Mouse (Mus musculus) ES-E14 (cell line): ENCODE results near the gene Chia1. TPM values are rescaled to one million over a fixed set of nuclear protein-coding genes. Genes with fewer than 3 reads are reported as not detected.
"Not testable (repeated sequence)": the region's sequence is repeated elsewhere in the genome, so short reads cannot be mapped to it uniquely, and the experiment has no call there.

ENCODE experiments used
- DNase-seq: peaks from one replicate; pipeline ENCODE4 v3.0.0-alpha.2; 2013; ENCODE audit warnings: low read depth, low spot score
- H3K27ac ChIP-seq: 2 replicates; pipeline ENCODE4 v1.5.1; 2012; ENCODE audit warnings: low read depth, mild to moderate bottlenecking, low read length, moderate library complexity, mixed read lengths; ENCODE audit not compliant: poor library complexity, insufficient read depth, severe bottlenecking
- H3K36me3 ChIP-seq: 2 replicates; pipeline ENCODE4 v1.6.1; 2012; ENCODE audit warnings: mild to moderate bottlenecking, low read length, moderate library complexity, mixed read lengths; ENCODE audit not compliant: control insufficient read depth, poor library complexity, insufficient read depth, severe bottlenecking
- H3K4me1 ChIP-seq, 2 experiments: fragments of 150-350 bp in 1 of 2; sonication (generic) in 1 of 2; 2 replicates each; pipeline ENCODE4 v1.6.1; 2012; ENCODE audit warnings: low read length in 2 of 2, mild to moderate bottlenecking in 1 of 2, mixed read lengths in 1 of 2; ENCODE audit not compliant: control insufficient read depth in 2 of 2, insufficient read depth in 2 of 2, poor library complexity in 1 of 2
- H3K4me3 ChIP-seq, 2 experiments: fragments of 150-350 bp in 1 of 2; sonication (generic) in 1 of 2; 2 replicates each; pipeline ENCODE4 v1.5.1; 2012; ENCODE audit warnings: low read length in 2 of 2, low read depth in 1 of 2, mild to moderate bottlenecking in 1 of 2, mixed read lengths in 1 of 2; ENCODE audit not compliant: insufficient read depth in 1 of 2, poor library complexity in 1 of 2, severe bottlenecking in 1 of 2
- H3K9ac ChIP-seq: 2 replicates; pipeline ENCODE4 v1.6.1; 2012; ENCODE audit warnings: low read depth, mild to moderate bottlenecking, low read length, mixed read lengths; ENCODE audit not compliant: poor library complexity, insufficient read depth, severe bottlenecking
- H3K9me3 ChIP-seq: fragments of 150-350 bp; sonication (generic); 2 replicates; pipeline ENCODE4 v1.6.1; 2012; ENCODE audit warnings: low read depth, mild to moderate bottlenecking, low read length; ENCODE audit not compliant: control insufficient read depth, insufficient read depth
- CHD2 ChIP-seq: IDR thresholded peaks from 2 replicates; pipeline ENCODE4 v1.6.1; 2014; ENCODE audit warnings: mild to moderate bottlenecking, low read depth, low read length, inconsistent platforms
- HCFC1 ChIP-seq: IDR thresholded peaks from 2 replicates; pipeline ENCODE4 v1.6.1; 2012; ENCODE audit warnings: low read length, inconsistent platforms, borderline replicate concordance; ENCODE audit not compliant: insufficient read depth
- MAFK ChIP-seq: IDR thresholded peaks from 2 replicates; pipeline ENCODE4 v1.6.1; 2014; ENCODE audit warnings: mild to moderate bottlenecking, low read depth, low read length, inconsistent platforms; ENCODE audit not compliant: insufficient read depth
- ZC3H11A ChIP-seq: IDR thresholded peaks from 2 replicates; pipeline ENCODE4 v1.6.1; 2012; ENCODE audit warnings: low read depth, mild to moderate bottlenecking, inconsistent platforms, low read length, borderline replicate concordance
- ZNF384 ChIP-seq: IDR thresholded peaks from 2 replicates; pipeline ENCODE4 v1.6.1; 2012; ENCODE audit warnings: low read depth, low read length, inconsistent platforms
- in situ Hi-C, 2 experiments: fragments of 600-800 bp; cut with MboI; formaldehyde crosslinking; loops; one replicate each; pipeline ENCODE4 v1.15.1; 2025; ENCODE audit warnings: low sequenced_read_pairs in 2 of 2, inconsistent platforms in 1 of 2; ENCODE audit not compliant: unreplicated experiment in 2 of 2
- total RNA-seq: library from RNA; depleted of rRNA; stranded (reverse); fragments of 300-350 nt; gene quantifications from 2 replicates; pipeline ENCODE4 v1.2.3, GENCODE M21; 2012; rRNA removed

Chia1 gene
- total RNA-seq, 1 experiment: not detected

GRCm38 (mm10) chr3:106170522-106171053 is 57.6 kb downstream of the Chia1 start:
- Histone ChIP-seq H3K9me3 (no peaks in the 10 kb centered on the region), H3K4me3 (no peak overlapping the region), H3K36me3 (no peaks in the 10 kb centered on the region), H3K4me1 (no peaks in the 10 kb centered on the region), H3K27ac (no peak overlapping the region), H3K9ac (no peak overlapping the region)
- no peak for DNase-seq
- TF ChIP-seq HCFC1: no peak
- no peak for TF ChIP-seq MAFK
- no peak for TF ChIP-seq ZC3H11A
- no peak for TF ChIP-seq ZNF384
- TF ChIP-seq CHD2: no peak
- in situ Hi-C loops: no loop called here

GRCm38 (mm10) chr3:106171135-106171731 is 58.2 kb downstream of the Chia1 start:
- TF ChIP-seq CHD2 (no peak), ZC3H11A (no peak), HCFC1 (no peak), ZNF384 (no peak), MAFK (no peak)
- H3K36me3 ChIP-seq: no peaks in the 10 kb centered on the region
- H3K9me3 ChIP-seq: no peaks in the 10 kb centered on the region
- no peak overlapping the region for H3K4me3 ChIP-seq
- no peak overlapping the region for H3K27ac ChIP-seq
- DNase-seq: no peak
- no peaks in the 10 kb centered on the region for H3K4me1 ChIP-seq
- in situ Hi-C loops: no loop called here
- no peak overlapping the region for H3K9ac ChIP-seq

GRCm38 (mm10) chr3:106172506-106172905 is 59.5 kb downstream of the Chia1 start:
- H3K9me3 ChIP-seq, H3K4me3 ChIP-seq, H3K36me3 ChIP-seq, in situ Hi-C loops, DNase-seq, H3K9ac ChIP-seq, H3K4me1 ChIP-seq, H3K27ac ChIP-seq: not testable (repeated sequence)

DNA sequence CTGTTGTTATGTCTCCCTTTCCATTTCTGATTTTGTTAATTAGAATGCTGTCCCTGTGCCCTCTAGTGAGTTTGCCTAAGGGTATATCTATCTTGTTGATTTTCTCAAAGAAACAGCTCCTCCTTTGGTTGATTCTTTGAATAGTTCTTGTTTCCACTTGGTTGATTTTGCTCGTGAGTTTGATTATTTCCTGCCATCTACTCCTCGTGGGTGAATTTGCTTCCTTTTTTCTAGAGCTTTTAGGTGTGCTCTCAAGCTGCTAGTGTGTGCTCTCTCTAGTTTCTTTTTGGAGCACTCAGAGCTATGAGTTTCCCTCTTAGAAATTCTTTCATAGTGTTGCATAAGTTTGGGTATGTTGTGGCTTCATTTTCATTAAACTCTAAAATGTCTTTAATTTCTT is 61.9 kb downstream of the Chia1 start:
- H3K4me1 ChIP-seq, DNase-seq, in situ Hi-C loops, H3K9ac ChIP-seq, H3K36me3 ChIP-seq, H3K9me3 ChIP-seq, H3K4me3 ChIP-seq, H3K27ac ChIP-seq: not testable (repeated sequence)

DNA sequence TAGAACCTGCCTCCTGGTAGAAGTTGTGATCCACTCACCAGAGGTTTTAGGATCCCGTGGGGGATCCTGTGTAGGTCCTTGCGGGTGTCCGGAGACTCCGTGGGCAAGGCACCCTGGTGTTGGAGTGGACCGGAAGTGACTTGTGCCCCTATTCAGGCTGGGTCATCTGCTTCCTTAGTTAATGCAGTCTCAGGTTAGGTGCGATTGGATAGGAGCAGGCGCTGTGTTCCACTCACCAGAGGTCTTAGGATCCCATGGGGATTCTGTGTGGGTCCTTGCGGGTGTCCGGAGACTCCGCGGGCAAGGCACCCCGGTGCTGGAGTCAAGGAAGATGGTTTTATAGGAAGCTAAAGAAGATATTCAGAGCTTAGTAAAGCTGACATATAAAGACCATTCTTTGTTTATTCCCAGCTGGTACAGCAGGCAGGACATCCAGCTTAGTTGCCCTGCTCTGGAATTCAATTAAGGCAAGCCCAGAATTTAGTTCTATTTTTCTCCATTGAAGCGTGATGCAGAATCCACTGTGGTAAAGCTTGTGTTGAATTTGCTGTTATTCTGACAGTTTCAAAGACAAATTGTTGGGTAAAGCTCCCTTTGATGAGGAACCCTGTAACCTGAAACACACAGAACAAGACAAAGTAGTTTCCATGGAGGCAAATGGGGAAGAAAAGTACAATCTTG is 64.6 kb downstream of the Chia1 start:
- no peak for TF ChIP-seq CHD2
- no peak for TF ChIP-seq ZC3H11A
- no peak overlapping the region for H3K4me3 ChIP-seq
- no peak overlapping the region for H3K27ac ChIP-seq
- no peaks in the 10 kb centered on the region for H3K36me3 ChIP-seq
- no peak overlapping the region for H3K9ac ChIP-seq
- in situ Hi-C loops: no loop called here
- DNase-seq: no peak
- H3K4me1 ChIP-seq: no peaks in the 10 kb centered on the region
- H3K9me3 ChIP-seq: no peaks in the 10 kb centered on the region; the same call in 1 of the 2 replicates

Other genes starting within 250 kb of the Chia1 start
- not detected in 2 replicates for gene Adora3, start 242.4 kb upstream of the Chia1 start, total RNA-seq
- not detected in 2 replicates for gene Tmigd3, start 242.3 kb upstream of the Chia1 start, total RNA-seq
- 0.48 and 0.54 TPM in 2 replicates for gene I830077J02Rik, start 180.6 kb upstream of the Chia1 start, total RNA-seq
- gene Wdr77, start 153.9 kb upstream of the Chia1 start, total RNA-seq: 142 and 148 TPM in 2 replicates
- 203 and 300 TPM in 2 replicates for gene Atp5f1, start 153.1 kb upstream of the Chia1 start, total RNA-seq
- gene Ovgp1, start 139.5 kb upstream of the Chia1 start, total RNA-seq: 3.0 and 5.0 TPM in 2 replicates
- 0.80 TPM in 1 of 2 replicates, not detected in the other for gene Pifo, start 98.6 kb upstream of the Chia1 start, total RNA-seq
- gene Chil5, start 80.4 kb upstream of the Chia1 start, total RNA-seq: not detected in 2 replicates
- not detected in 2 replicates for gene Chil3, start 54.3 kb downstream of the Chia1 start, total RNA-seq
- not detected in 2 replicates for gene Chil4, start 106.3 kb downstream of the Chia1 start, total RNA-seq